Mouse (Mus musculus): Measurements from ENCODE around the gene Brd1. TPM values are rescaled to one million over a fixed set of nuclear protein-coding genes. Genes with fewer than 3 reads are reported as not detected.

Gene Brd1
- total RNA-seq, 2 experiments from 2014 or later = 25.0 to 25.4 TPM

DNA sequence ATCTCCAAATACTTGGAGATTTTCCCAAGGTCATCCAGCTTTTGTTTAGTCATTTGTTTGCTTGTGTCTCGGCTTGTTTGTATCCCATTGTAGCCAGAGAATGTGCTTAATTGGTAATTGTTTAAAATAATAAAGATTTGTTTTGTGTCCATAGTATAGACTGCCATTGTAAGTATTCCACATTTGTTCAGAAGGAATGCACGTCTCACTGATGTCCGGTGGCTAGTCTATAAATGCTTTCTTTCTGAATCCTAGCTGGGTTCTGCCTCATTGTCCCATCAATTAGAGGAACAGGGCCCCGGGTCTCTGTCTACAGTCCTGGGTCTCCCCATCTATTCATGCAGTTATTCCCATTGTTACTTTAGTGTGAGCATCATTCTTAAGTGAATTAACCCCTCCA is 68.2 kb downstream of the Brd1 start:
- intact Hi-C loops (cut with DNase I) = no loop called here
- Histone ChIP-seq H3K4me3 (no peak overlapping the region), H3K27ac (no peak overlapping the region)
- TF ChIP-seq CTCF (IDR thresholded peaks at IDR 0.05) = no peak
- DNase-seq = no peak

DNA sequence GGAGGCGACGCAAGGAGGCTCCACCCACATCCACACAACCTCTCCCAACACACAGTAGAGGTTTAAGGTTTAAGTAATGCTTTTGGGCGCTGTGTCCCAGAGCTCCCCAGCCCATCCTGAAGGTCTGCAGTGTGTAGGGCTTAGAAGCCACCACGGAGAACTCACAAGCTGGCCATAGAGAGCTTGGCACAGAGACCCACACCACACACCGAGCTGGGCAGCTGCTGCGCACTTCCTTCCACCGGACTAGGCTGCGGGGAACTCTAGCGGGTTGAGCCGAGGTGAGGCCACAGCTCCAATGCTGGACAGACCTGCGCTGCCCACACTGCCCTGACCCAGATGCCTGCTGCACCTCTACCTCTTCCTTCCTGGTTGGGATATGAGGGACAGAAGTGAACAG is 71.0 kb downstream of the Brd1 start:
- DNase-seq = no peak
- intact Hi-C loops (cut with DNase I) = no loop called here
- Histone ChIP-seq H3K27ac (no peak overlapping the region), H3K4me3 (no peak overlapping the region)
- TF ChIP-seq CTCF (IDR thresholded peaks at IDR 0.05) = no peak

DNA sequence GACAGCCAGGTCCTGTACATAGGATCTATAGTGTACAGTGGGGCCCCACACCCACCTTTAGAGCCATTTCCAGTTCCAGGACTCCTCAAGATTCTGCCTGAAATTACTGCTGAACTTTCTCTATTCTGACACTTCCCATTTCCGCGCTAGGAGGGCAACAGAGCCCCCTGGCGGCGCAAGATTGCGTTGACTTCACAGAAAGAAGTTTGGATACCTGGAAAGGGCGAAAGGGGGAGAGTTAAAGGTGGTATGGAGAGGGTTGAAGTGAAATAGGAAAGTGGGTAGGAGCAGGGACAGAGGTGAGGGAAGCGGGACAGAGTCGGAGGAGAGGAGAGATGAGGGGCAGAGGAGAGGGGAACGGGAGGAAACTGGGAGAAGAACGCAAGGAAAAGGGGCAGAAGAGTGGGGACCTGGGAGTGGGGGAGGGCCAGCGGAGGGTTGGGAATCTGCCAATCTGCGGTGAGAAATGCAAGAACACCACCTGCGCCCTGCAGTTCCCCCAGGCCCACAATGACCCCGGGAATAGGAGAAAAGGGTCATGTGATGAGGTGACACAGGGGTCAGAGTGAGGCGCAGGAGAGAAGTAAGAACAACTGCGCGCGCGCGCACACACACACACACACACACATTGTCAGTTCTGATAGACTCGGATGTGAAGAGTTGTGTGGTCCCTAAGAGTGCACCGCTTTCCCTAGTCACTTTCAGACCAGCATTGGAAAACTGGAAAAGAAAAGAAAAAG is 71.8 kb downstream of the Brd1 start:
- peak overlapping the region; percentile 35 for H3K4me3 ChIP-seq
- TF ChIP-seq CTCF (IDR thresholded peaks at IDR 0.05) = peak; percentile 77
- DNase-seq = peak; percentile 41
- intact Hi-C loops (cut with DNase I) = no loop called here
- no peak overlapping the region for H3K27ac ChIP-seq

DNA sequence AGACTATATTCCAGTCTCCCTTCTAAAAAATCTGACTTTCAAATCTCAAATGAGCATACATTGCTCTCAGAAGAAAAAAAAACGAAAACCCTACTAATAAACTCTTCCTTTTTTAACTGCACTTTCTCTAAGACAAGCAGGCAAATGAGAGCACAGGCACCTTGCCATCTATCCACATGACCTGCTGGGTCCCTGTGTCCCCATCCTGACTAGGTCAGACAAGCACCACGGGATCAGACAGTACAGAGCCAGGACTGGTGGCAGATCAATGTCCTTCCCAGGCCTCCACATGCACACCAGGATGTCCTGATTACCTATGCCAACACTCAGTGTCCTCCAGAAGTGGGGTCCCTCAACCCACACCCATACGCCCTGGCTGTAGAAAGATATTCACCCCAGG is 72.4 kb downstream of the Brd1 start:
- DNase-seq = no peak
- intact Hi-C loops (cut with DNase I) = no loop called here
- Histone ChIP-seq H3K27ac (no peak overlapping the region), H3K4me3 (no peak overlapping the region)
- no peak for TF ChIP-seq CTCF (IDR thresholded peaks at IDR 0.05)

DNA sequence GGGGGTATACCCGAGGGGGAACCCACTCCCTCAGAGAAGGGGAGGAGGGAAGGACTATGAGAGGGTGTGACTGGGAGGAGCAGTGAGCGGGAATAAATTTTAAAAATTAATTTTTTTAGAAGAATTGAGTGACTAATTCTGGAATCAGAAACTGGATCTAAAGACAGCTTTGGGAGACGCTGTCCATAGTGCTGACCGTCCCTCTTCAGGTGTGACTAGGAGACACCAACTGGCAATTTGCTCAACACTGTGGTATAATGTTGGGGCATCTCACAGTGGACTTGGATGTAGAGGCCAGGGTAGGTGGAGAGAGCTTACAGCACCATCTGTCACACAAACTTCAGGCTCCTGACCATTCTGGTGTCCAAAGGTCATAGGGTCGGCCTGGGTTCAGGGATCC is 82.0 kb downstream of the Brd1 start:
- intact Hi-C loops (cut with DNase I) = no loop called here
- no peak overlapping the region for H3K4me3 ChIP-seq
- DNase-seq = no peak
- TF ChIP-seq CTCF (IDR thresholded peaks at IDR 0.05) = no peak
- H3K27ac ChIP-seq = no peak overlapping the region

DNA sequence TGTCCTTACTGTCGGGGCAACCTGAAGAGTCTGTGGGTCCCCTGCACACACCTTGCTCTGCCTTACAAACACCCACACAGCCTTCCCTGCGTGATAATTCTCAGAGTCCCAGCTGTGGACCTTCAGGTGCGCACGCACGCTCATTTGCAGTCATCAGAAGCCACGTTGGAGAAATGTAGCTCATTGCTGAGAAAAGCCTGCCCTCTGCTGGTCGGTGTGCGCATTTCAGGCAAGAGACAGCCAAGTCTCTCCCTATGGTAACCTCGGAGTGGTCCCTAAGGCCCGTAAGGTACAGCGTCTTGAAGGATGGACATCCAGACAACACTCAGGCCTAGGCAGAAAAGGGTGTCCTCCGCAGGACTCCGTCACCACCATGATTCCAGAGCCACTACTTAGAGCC is 83.0 kb downstream of the Brd1 start:
- intact Hi-C loops (cut with DNase I) = no loop called here
- TF ChIP-seq CTCF (IDR thresholded peaks at IDR 0.05) = peak; percentile 82

More for the DNA sequence above, 83.0 kb downstream of the Brd1 start:
- Histone ChIP-seq H3K4me3 (no peak overlapping the region), H3K27ac (no peak overlapping the region)
- peak; percentile 58 for DNase-seq

Other genes with a start within 250 kb of the Brd1 start
- not detected for gene Zdhhc25, start 133.9 kb downstream of the Brd1 start, total RNA-seq (2021)
- gene Zbed4, start 17.4 kb upstream of the Brd1 start, total RNA-seq (2021) = 10 to 100 TPM; 14.1 to 15.8 TPM
- 1 to 10 TPM; 3.9 to 6.6 TPM for gene Alg12, start 85.1 kb upstream of the Brd1 start, total RNA-seq (2021)
- gene Creld2, start 85.4 kb upstream of the Brd1 start, total RNA-seq (2021) = 10 to 100 TPM in 1 of 2 experiments, 1 to 10 TPM in 1; 8.1 to 11.6 TPM
- 10 to 100 TPM; 34.4 to 46.6 TPM for gene Pim3, start 128.0 kb upstream of the Brd1 start, total RNA-seq (2021)
- not detected for gene Ttll8, start 220.2 kb upstream of the Brd1 start, total RNA-seq (2021)
- not detected for gene Mlc1, start 244.8 kb upstream of the Brd1 start, total RNA-seq (2021)
- not detected for gene Mov10l1, start 248.7 kb upstream of the Brd1 start, total RNA-seq (2021)